Mouse (Mus musculus) heart, embryonic 16.5 days (tissue): ENCODE data around the gene Tnn. TPM values are rescaled to one million over a fixed set of nuclear protein-coding genes. Genes with fewer than 3 reads are reported as not detected.

Experiments used
- ATAC-seq: fragments of 200-750 bp; cut with Nextera tagmentation; replicated peaks from 2 replicates; pipeline ENCODE4 v1.8.0; 2017; ENCODE audit warnings: moderate number of reproducible peaks; ENCODE audit not compliant: insufficient read depth, low FRiP score; ENCODE audit errors: extremely low read depth
- H3K27ac ChIP-seq: fragments of 300-500 bp; sonication (generic); 2 replicates; pipeline ENCODE4 v1.5.1; 2014; ENCODE audit warnings: mild to moderate bottlenecking, low read length, control low read depth, moderate library complexity
- H3K27me3 ChIP-seq: fragments of 300-500 bp; sonication (generic); 2 replicates; pipeline ENCODE4 v1.6.1; 2014; ENCODE audit warnings: low read length, mixed read lengths; ENCODE audit not compliant: control insufficient read depth, insufficient read depth
- H3K36me3 ChIP-seq: fragments of 300-500 bp; sonication (generic); 2 replicates; pipeline ENCODE4 v1.6.1; 2014; ENCODE audit not compliant: control insufficient read depth, insufficient read depth
- H3K4me1 ChIP-seq: fragments of 300-500 bp; sonication (generic); 2 replicates; pipeline ENCODE4 v1.6.1; 2014; ENCODE audit warnings: low read length, mixed read lengths; ENCODE audit not compliant: control insufficient read depth, insufficient read depth
- H3K4me2 ChIP-seq: fragments of 300-500 bp; sonication (generic); 2 replicates; pipeline ENCODE4 v1.6.1; 2014; ENCODE audit warnings: low read depth, mild to moderate bottlenecking, control low read depth, low read length
- H3K4me3 ChIP-seq: fragments of 300-500 bp; sonication (generic); 2 replicates; pipeline ENCODE4 v1.5.1; 2014; ENCODE audit warnings: mild to moderate bottlenecking, control low read depth, low read length
- H3K9ac ChIP-seq: fragments of 300-500 bp; sonication (generic); 2 replicates; pipeline ENCODE4 v1.6.1; 2014; ENCODE audit warnings: low read length, control low read depth
- H3K9me3 ChIP-seq: fragments of 300-500 bp; sonication (generic); replicated peaks from 2 replicates; pipeline ENCODE4 v1.6.1; 2016; ENCODE audit warnings: low read length; ENCODE audit not compliant: control insufficient read depth
- WGBS: fragments of 180-500 bp; shearing (Covaris S2); extraction: QIAGEN DNeasy Blood & Tissue Kit; methylation state at CpG from one replicate; pipeline ENCODE4 v1.1.7; 2014; 5-methylcytosine and 5-hydroxymethylcytosine counted together
- polyA plus RNA-seq: library from polyadenylated mRNA; unstranded; fragments of >200 nt; fragmentation: Nextera tagmentation; extraction: Ambion mirVana; gene quantifications from 2 replicates; pipeline ENCODE4 v1.2.1, GENCODE M21; 2015

The Tnn gene
- polyA plus RNA-seq, 1 experiment from 2014 or later = 0.20 TPM

DNA sequence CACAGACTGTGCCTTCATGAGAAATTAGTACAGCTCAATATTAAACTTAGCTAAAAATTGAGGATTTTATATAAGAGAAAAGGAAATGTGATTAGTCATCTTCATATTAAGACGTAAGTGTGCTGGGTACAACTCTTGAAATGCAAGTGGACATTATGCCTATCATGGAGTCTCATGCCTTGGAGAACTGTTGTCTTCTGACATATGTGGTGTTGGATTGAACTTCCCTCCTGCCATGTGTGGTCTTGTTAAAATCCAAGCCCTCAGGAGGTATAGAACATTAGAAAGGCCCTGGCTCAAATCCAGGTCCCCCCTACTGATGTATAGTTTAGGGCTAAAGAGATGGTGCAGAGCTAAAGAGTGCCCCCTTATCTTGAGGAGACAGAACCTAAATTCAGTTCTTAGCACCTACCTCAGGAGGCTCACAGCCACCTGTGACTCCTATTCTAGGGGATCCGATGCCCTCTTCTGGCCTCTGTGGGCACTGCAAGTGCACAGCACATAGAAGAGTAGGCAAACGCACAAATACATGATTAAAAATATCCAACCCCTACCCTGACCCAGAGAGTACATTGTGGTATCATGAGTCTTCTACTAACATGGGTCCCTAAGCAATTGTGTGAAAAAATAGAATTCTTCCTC lies 91.5 kb downstream of the Tnn start:
- no peaks in the 10 kb centered on the region for H3K27me3 ChIP-seq
- no peak overlapping the region for H3K27ac ChIP-seq
- no peaks in the 10 kb centered on the region; the same call in 1 of the 2 replicates for H3K36me3 ChIP-seq
- H3K4me2 ChIP-seq = no peak overlapping the region
- no peak overlapping the region for H3K4me3 ChIP-seq
- no peak for ATAC-seq
- peaks cover 7% of the 10 kb centered on the region; the same call in 1 of the 2 replicates for H3K4me1 ChIP-seq
- WGBS = 61% methylated on average over 3 of the region's 3 CpGs
- peaks cover 7% of the 10 kb centered on the region; the same call in 1 of the 2 replicates for H3K9me3 ChIP-seq
- no peak overlapping the region for H3K9ac ChIP-seq

GRCm38 (mm10) chr1:160061321-160061720 lies 92.1 kb downstream of the Tnn start:
- ATAC-seq = no peak
- no peak overlapping the region for H3K27ac ChIP-seq
- 0 out of 2 replicates have a peak, but pooled peaks cover 3% of the 10 kb centered on the region for H3K9me3 ChIP-seq
- H3K4me2 ChIP-seq = no peak overlapping the region
- WGBS = 72% methylated on average over 5 of the region's 5 CpGs
- no peaks in the 10 kb centered on the region for H3K36me3 ChIP-seq
- H3K4me3 ChIP-seq = no peak overlapping the region
- H3K4me1 ChIP-seq = peaks cover 7% of the 10 kb centered on the region; the same call in 1 of the 2 replicates
- no peaks in the 10 kb centered on the region for H3K27me3 ChIP-seq
- H3K9ac ChIP-seq = no peak overlapping the region

GRCm38 (mm10) chr1:160060542-160060941 lies 92.8 kb downstream of the Tnn start:
- Histone ChIP-seq H3K27ac (peak overlapping the region; percentile 26; the same call in 1 of the 2 replicates), H3K36me3 (no peaks in the 10 kb centered on the region), H3K4me3 (no peak overlapping the region), H3K9me3 (no peaks in the 10 kb centered on the region), H3K4me1 (peaks cover 7% of the 10 kb centered on the region; the same call in 1 of the 2 replicates), H3K9ac (no peak overlapping the region), H3K4me2 (no peak overlapping the region; the same call in 1 of the 2 replicates), H3K27me3 (no peaks in the 10 kb centered on the region)
- no peak; the same call in 1 of the 2 replicates for ATAC-seq
- WGBS = 45% methylated on average over 6 of the region's 6 CpGs

- H3K4me3 ChIP-seq = no peak overlapping the region
- 61% methylated on average over 1 of the region's 1 CpGs for WGBS
- peaks cover 7% of the 10 kb centered on the region; the same call in 1 of the 2 replicates for H3K4me1 ChIP-seq
- no peak overlapping the region for H3K9ac ChIP-seq
- no peak overlapping the region; the same call in 1 of the 2 replicates for H3K27ac ChIP-seq
- no peaks in the 10 kb centered on the region for H3K9me3 ChIP-seq
- H3K36me3 ChIP-seq = no peaks in the 10 kb centered on the region
- no peak for ATAC-seq
- no peak overlapping the region for H3K4me2 ChIP-seq
- no peaks in the 10 kb centered on the region for H3K27me3 ChIP-seq
Observed at GRCm38 (mm10) chr1:160059908-160060307, 93.5 kb downstream of the Tnn start.

DNA sequence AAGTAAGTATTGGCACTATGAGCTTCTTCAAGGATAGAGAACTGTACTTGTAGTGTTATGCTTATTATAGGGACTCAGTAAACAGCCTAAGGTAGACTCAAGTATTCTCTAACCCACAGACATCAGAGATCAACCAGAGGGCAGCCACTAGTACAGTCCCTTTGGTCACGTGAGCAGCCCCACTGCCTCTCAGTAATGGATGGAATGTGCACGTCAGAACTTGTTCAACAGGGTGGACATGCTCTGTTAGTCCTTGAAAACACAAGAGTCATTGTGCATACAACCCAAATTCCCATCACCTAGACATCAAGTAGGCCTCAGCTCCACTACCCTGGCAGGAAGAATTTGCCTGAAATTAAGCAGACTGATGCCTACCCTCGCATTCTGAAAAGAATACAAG lies 95.7 kb downstream of the Tnn start:
- Histone ChIP-seq H3K4me3 (no peak overlapping the region), H3K27me3 (no peaks in the 10 kb centered on the region), H3K4me1 (peaks cover 13% of the 10 kb centered on the region), H3K4me2 (no peak overlapping the region), H3K36me3 (no peaks in the 10 kb centered on the region), H3K9me3 (no peaks in the 10 kb centered on the region), H3K27ac (no peak overlapping the region), H3K9ac (no peak overlapping the region)
- ATAC-seq = no peak
- WGBS = 50% methylated on average over 3 of the region's 3 CpGs

DNA sequence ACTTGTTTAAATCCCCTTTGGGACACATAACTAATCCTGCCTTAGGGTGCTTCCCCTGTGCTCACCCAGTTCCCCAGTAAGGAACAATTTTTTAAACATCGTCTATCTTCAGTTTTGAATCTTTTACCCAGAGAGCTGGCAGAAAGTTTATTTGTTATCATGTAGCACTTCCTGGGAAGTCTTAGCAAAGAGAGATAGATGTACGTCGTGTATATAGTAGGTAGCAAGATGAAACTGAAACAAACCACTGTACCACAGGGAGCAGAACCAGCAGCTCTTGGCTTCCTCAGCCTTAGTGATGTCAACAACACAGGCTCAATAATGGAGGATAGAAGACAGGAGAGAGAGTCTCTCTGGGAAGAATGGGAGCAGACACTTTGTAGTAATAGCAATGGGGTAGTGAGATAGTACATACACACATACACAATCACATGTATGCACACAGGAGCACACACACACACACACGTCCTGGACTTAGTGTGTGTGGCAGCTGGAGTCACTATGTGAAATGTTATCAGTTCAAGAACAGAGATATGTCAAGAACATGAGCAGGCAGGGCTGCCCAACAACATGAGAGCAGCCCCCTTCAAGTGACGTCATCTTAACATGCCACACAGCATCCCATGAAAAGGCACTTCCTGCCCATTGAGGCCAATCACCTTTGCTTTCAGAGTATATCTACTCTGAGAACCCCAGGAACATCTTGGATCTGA lies 98.9 kb downstream of the Tnn start:
- Histone ChIP-seq H3K4me1 (peaks cover 16% of the 10 kb centered on the region), H3K27ac (no peak overlapping the region), H3K9me3 (no peaks in the 10 kb centered on the region), H3K9ac (no peak overlapping the region), H3K4me3 (no peak overlapping the region), H3K4me2 (no peak overlapping the region), H3K36me3 (no peaks in the 10 kb centered on the region), H3K27me3 (no peaks in the 10 kb centered on the region)
- 51% methylated on average over 5 of the region's 5 CpGs for WGBS
- ATAC-seq = no peak

DNA sequence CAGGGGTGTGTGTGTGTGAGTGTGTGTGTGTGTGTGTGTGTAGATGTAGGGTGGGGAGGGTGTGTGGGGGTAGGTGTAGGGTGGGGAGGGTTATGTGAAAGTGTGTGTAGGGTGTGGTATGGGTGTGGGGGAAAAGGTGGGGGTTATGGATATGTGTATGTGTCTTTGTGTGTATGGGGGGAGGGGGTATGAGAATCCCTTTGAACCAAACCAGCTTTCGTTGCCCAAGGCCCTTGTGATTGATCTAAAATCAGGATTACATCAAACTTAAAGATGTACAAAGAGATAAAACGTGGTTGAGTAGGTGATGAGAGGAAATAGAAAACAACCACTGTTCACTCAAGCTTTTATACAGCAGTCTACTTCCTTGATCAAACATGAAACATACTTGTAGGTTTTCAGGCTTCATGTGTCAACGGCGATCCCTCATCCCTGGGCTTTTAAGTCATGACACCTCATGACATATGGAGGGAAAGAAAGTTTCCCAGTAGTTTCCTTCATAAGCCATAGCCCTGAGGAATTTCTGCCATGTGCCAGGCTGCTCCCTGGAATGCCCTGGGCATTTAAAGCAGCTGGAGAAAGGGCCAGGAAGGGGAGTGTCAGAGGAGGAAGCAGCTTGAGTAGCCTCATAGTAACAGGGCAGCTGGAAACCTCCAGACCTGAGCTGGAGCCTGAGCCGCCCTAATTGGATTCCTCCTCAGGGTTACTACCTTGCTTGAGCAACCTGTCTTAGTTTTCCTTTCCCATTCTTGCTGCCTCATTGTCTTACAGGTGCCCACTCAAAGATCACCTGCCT lies 99.7 kb downstream of the Tnn start:
- no peak for ATAC-seq
- WGBS = 66% methylated on average over 5 of the region's 5 CpGs
- no peaks in the 10 kb centered on the region for H3K27me3 ChIP-seq
- H3K4me3 ChIP-seq = no peak overlapping the region
- H3K9me3 ChIP-seq = no peaks in the 10 kb centered on the region
- no peak overlapping the region for H3K27ac ChIP-seq
- H3K4me1 ChIP-seq = peaks cover 22% of the 10 kb centered on the region
- no peak overlapping the region for H3K9ac ChIP-seq
- no peaks in the 10 kb centered on the region for H3K36me3 ChIP-seq
- H3K4me2 ChIP-seq = no peak overlapping the region

- Histone ChIP-seq H3K9me3 (no peaks in the 10 kb centered on the region), H3K4me1 (peaks cover 22% of the 10 kb centered on the region), H3K27ac (no peak overlapping the region), H3K27me3 (no peaks in the 10 kb centered on the region), H3K4me3 (no peak overlapping the region), H3K9ac (no peak overlapping the region), H3K4me2 (no peak overlapping the region), H3K36me3 (no peaks in the 10 kb centered on the region)
- ATAC-seq = no peak
- WGBS = 85% methylated on average over 2 of the region's 2 CpGs
Observed at GRCm38 (mm10) chr1:160052556-160053315, 100.6 kb downstream of the Tnn start.
